Mouse (Mus musculus) left cerebral cortex, adult 18-20 months (tissue): ENCODE results near the gene Zc3h13. TPM values are rescaled to one million over a fixed set of nuclear protein-coding genes. Genes with fewer than 3 reads are reported as not detected.

Experiments used
- DNase-seq, 2 experiments: peaks; one replicate each; pipeline ENCODE4 v3.0.0; 2021 to 2022; ENCODE audit warnings: low spot score in 2 of 2, mixed read lengths in 1 of 2
- long read RNA-seq, 2 experiments: library from polyadenylated mRNA; stranded (forward); transcript quantifications; one replicate each; pipeline ENCODE4 v2.0.0; 2021
- total RNA-seq, 2 experiments: library from RNA; stranded (reverse); gene quantifications; 2 replicates each; pipeline ENCODE4 v1.2.3; 2021

Gene Zc3h13
- 10 to 100 TPM; 55.2 to 56.4 TPM for total RNA-seq
- long read RNA-seq, experiment 1, full-length matches to known transcripts, result 5 of 21 reads
- long read RNA-seq, experiment 1, partial matches to known transcripts, result 10 of 21 reads
- long read RNA-seq, experiment 1, other reads (novel, unspliced or antisense), result 6 of 21 reads
- long read RNA-seq, experiment 2, partial matches to known transcripts, result 13 of 14 reads
- long read RNA-seq, experiment 2, other reads (novel, unspliced or antisense), result 1 of 14 reads

GRCm38 (mm10) chr14:75284193-75284915 lies at the start of gene Zc3h13:
Zc3h13 (plus strand) TSS chr14:75284373.
- peak; percentile 96 to 97 for DNase-seq

GRCm38 (mm10) chr14:75235552-75235951 lies 48.6 kb upstream of the Zc3h13 start:
- DNase-seq, result no peak

- DNase-seq, result peak; percentile 18 to 37
Observed at GRCm38 (mm10) chr14:75235955-75236635, 48.1 kb upstream of the Zc3h13 start.

- DNase-seq, result no peak
Observed at GRCm38 (mm10) chr14:75236636-75237003, 47.6 kb upstream of the Zc3h13 start.

- DNase-seq, result no peak
Observed at GRCm38 (mm10) chr14:75237096-75237495, 47.1 kb upstream of the Zc3h13 start.

- no peak for DNase-seq
Observed at GRCm38 (mm10) chr14:75238054-75238692, 46.0 kb upstream of the Zc3h13 start.

- DNase-seq, result no peak
Observed at GRCm38 (mm10) chr14:75242087-75242486, 42.1 kb upstream of the Zc3h13 start, which contains the start of gene Cpb2. Cpb2 (plus strand) TSS chr14:75242287.

- no peak for DNase-seq
Observed at GRCm38 (mm10) chr14:75246024-75247000, 37.9 kb upstream of the Zc3h13 start.

GRCm38 (mm10) chr14:75250432-75250831 lies 33.7 kb upstream of the Zc3h13 start:
- no peak for DNase-seq

GRCm38 (mm10) chr14:75256521-75256920 lies 27.7 kb upstream of the Zc3h13 start:
- DNase-seq, result no peak

GRCm38 (mm10) chr14:75269531-75269930 lies 14.6 kb upstream of the Zc3h13 start:
- DNase-seq, result no peak

- DNase-seq, result no peak
Observed at GRCm38 (mm10) chr14:75279716-75280115, 4.5 kb upstream of the Zc3h13 start.

- DNase-seq, result no peak
Observed at GRCm38 (mm10) chr14:75280406-75280805, 3.8 kb upstream of the Zc3h13 start.

GRCm38 (mm10) chr14:75283609-75284192 lies 472 bp upstream of the Zc3h13 start:
- peak in 1 of 2 experiments; percentile 13 for DNase-seq

GRCm38 (mm10) chr14:75301081-75301480 lies 16.9 kb downstream of the Zc3h13 start:
- no peak for DNase-seq

GRCm38 (mm10) chr14:75303807-75304206 lies 19.6 kb downstream of the Zc3h13 start:
- no peak for DNase-seq

GRCm38 (mm10) chr14:75307855-75308254 lies 23.7 kb downstream of the Zc3h13 start:
- DNase-seq, result no peak

GRCm38 (mm10) chr14:75309336-75309992 lies 25.3 kb downstream of the Zc3h13 start:
- DNase-seq, result no peak

- no peak for DNase-seq
Observed at GRCm38 (mm10) chr14:75314484-75314883, 30.3 kb downstream of the Zc3h13 start.
